Mouse (Mus musculus): Measurements from ENCODE around the gene Mdm2. TPM values are rescaled to one million over a fixed set of nuclear protein-coding genes. Genes with fewer than 3 reads are reported as not detected.

Mdm2 gene
- polyA plus RNA-seq, 1 experiment: 61.6 TPM

GRCm38 (mm10) chr10:117714048-117714545, 3.5 kb upstream of the Mdm2 start:
- H3K27ac ChIP-seq (ENCODE audit: insufficient read depth, low read length): no peak overlapping the region
- H3K4me1 ChIP-seq (ENCODE audit: control insufficient read depth, insufficient read depth, low read length): peaks cover 2% of the 10 kb centered on the region; the same call in 1 of the 2 replicates
- H3K4me3 ChIP-seq (ENCODE audit: insufficient read depth, low read length): no peak overlapping the region
- no peak for TF ChIP-seq POLR2A (IDR thresholded peaks at IDR 0.05; ENCODE audit: extremely low read depth, insufficient read depth, low read length)
- TF ChIP-seq CTCF (IDR thresholded peaks at IDR 0.05; ENCODE audit: extremely low read depth, insufficient read depth, low read length): no peak

- Histone ChIP-seq H3K4me3 (ENCODE audit: insufficient read depth, low read length) (no peak overlapping the region), H3K27ac (ENCODE audit: insufficient read depth, low read length) (no peak overlapping the region), H3K4me1 (ENCODE audit: control insufficient read depth, insufficient read depth, low read length) (peaks cover 2% of the 10 kb centered on the region; the same call in 1 of the 2 replicates)
- no peak for TF ChIP-seq CTCF (IDR thresholded peaks at IDR 0.05; ENCODE audit: extremely low read depth, insufficient read depth, low read length)
- no peak for TF ChIP-seq POLR2A (IDR thresholded peaks at IDR 0.05; ENCODE audit: extremely low read depth, insufficient read depth, low read length)
Observed at GRCm38 (mm10) chr10:117713466-117713865, 2.9 kb upstream of the Mdm2 start.

- no peak overlapping the region for H3K4me3 ChIP-seq (ENCODE audit: insufficient read depth, low read length)
- no peak overlapping the region for H3K27ac ChIP-seq (ENCODE audit: insufficient read depth, low read length)
- TF ChIP-seq POLR2A (IDR thresholded peaks at IDR 0.05; ENCODE audit: extremely low read depth, insufficient read depth, low read length) (no peak), CTCF (IDR thresholded peaks at IDR 0.05; ENCODE audit: extremely low read depth, insufficient read depth, low read length) (no peak)
- peaks cover 2% of the 10 kb centered on the region; the same call in 1 of the 2 replicates for H3K4me1 ChIP-seq (ENCODE audit: control insufficient read depth, insufficient read depth, low read length)
Observed at GRCm38 (mm10) chr10:117712871-117713270, 2.3 kb upstream of the Mdm2 start.

- TF ChIP-seq POLR2A (IDR thresholded peaks at IDR 0.05; ENCODE audit: extremely low read depth, insufficient read depth, low read length) (no peak), CTCF (IDR thresholded peaks at IDR 0.05; ENCODE audit: extremely low read depth, insufficient read depth, low read length) (no peak)
- no peaks in the 10 kb centered on the region for H3K4me1 ChIP-seq (ENCODE audit: control insufficient read depth, insufficient read depth, low read length)
- H3K27ac ChIP-seq (ENCODE audit: insufficient read depth, low read length): no peak overlapping the region
- no peak overlapping the region for H3K4me3 ChIP-seq (ENCODE audit: insufficient read depth, low read length)
Observed at GRCm38 (mm10) chr10:117712191-117712754, 1.7 kb upstream of the Mdm2 start.

GRCm38 (mm10) chr10:117711408-117711807, 850 bp upstream of the Mdm2 start:
- H3K4me3 ChIP-seq (ENCODE audit: insufficient read depth, low read length): peak overlapping the region; percentile 94; the same call in 1 of the 2 replicates
- peaks cover 5% of the 10 kb centered on the region for H3K4me1 ChIP-seq (ENCODE audit: control insufficient read depth, insufficient read depth, low read length)
- TF ChIP-seq CTCF (IDR thresholded peaks at IDR 0.05; ENCODE audit: extremely low read depth, insufficient read depth, low read length): no peak
- TF ChIP-seq POLR2A (IDR thresholded peaks at IDR 0.05; ENCODE audit: extremely low read depth, insufficient read depth, low read length): no peak
- H3K27ac ChIP-seq (ENCODE audit: insufficient read depth, low read length): no peak overlapping the region

GRCm38 (mm10) chr10:117709930-117710603, 491 bp downstream of the Mdm2 start:
- Histone ChIP-seq H3K4me1 (ENCODE audit: control insufficient read depth, insufficient read depth, low read length) (peaks cover 5% of the 10 kb centered on the region), H3K4me3 (ENCODE audit: insufficient read depth, low read length) (peak overlapping the region; percentile 94), H3K27ac (ENCODE audit: insufficient read depth, low read length) (peak overlapping the region; percentile 100)
- TF ChIP-seq POLR2A (IDR thresholded peaks at IDR 0.05; ENCODE audit: extremely low read depth, insufficient read depth, low read length) (0 out of 2 replicates have a peak, but pooled peaks have one; percentile 23), CTCF (IDR thresholded peaks at IDR 0.05; ENCODE audit: extremely low read depth, insufficient read depth, low read length) (no peak)

- Histone ChIP-seq H3K27ac (ENCODE audit: insufficient read depth, low read length) (0 out of 2 replicates have a peak overlapping the region, but pooled peaks have one; percentile 69), H3K4me1 (ENCODE audit: control insufficient read depth, insufficient read depth, low read length) (peaks cover 5% of the 10 kb centered on the region), H3K4me3 (ENCODE audit: insufficient read depth, low read length) (peak overlapping the region; percentile 94)
- TF ChIP-seq CTCF (IDR thresholded peaks at IDR 0.05; ENCODE audit: extremely low read depth, insufficient read depth, low read length) (no peak), POLR2A (IDR thresholded peaks at IDR 0.05; ENCODE audit: extremely low read depth, insufficient read depth, low read length) (no peak)
Observed at GRCm38 (mm10) chr10:117709326-117709830, 1.2 kb downstream of the Mdm2 start.

- peaks cover 5% of the 10 kb centered on the region for H3K4me1 ChIP-seq (ENCODE audit: control insufficient read depth, insufficient read depth, low read length)
- H3K4me3 ChIP-seq (ENCODE audit: insufficient read depth, low read length): peak overlapping the region; percentile 94
- H3K27ac ChIP-seq (ENCODE audit: insufficient read depth, low read length): no peak overlapping the region
- TF ChIP-seq POLR2A (IDR thresholded peaks at IDR 0.05; ENCODE audit: extremely low read depth, insufficient read depth, low read length) (no peak), CTCF (IDR thresholded peaks at IDR 0.05; ENCODE audit: extremely low read depth, insufficient read depth, low read length) (no peak)
Observed at GRCm38 (mm10) chr10:117708856-117709255, 1.7 kb downstream of the Mdm2 start.

- peaks cover 5% of the 10 kb centered on the region for H3K4me1 ChIP-seq (ENCODE audit: control insufficient read depth, insufficient read depth, low read length)
- no peak overlapping the region; the same call in 1 of the 2 replicates for H3K4me3 ChIP-seq (ENCODE audit: insufficient read depth, low read length)
- no peak overlapping the region for H3K27ac ChIP-seq (ENCODE audit: insufficient read depth, low read length)
- TF ChIP-seq POLR2A (IDR thresholded peaks at IDR 0.05; ENCODE audit: extremely low read depth, insufficient read depth, low read length) (no peak), CTCF (IDR thresholded peaks at IDR 0.05; ENCODE audit: extremely low read depth, insufficient read depth, low read length) (no peak)
Observed at GRCm38 (mm10) chr10:117708376-117708775, 2.2 kb downstream of the Mdm2 start.
